Mouse (Mus musculus): ENCODE results near the gene Was. TPM values are rescaled to one million over a fixed set of nuclear protein-coding genes. Genes with fewer than 3 reads are reported as not detected.
"Not testable (repeated sequence)": the region's sequence is repeated elsewhere in the genome, so short reads cannot be mapped to it uniquely, and the experiment has no call there.

Was gene
- total RNA-seq (2017) = 129 to 156 TPM (median 134 TPM) in 3 replicates

GRCm38 (mm10) chrX:8090346-8090953 is at the start of gene Was:
Was (minus strand) TSS chrX:8090498.
- peak; percentile 96 for ATAC-seq (replicated peaks; ENCODE audit: insufficient number of reproducible peaks, low FRiP score, low TSS enrichment, poor library complexity, severe bottlenecking)

- no peak for ATAC-seq (replicated peaks; ENCODE audit: insufficient number of reproducible peaks, low FRiP score, low TSS enrichment, poor library complexity, severe bottlenecking)
These were observed 49.2 kb upstream of the Was start for GRCm38 (mm10) chrX:8139480-8139879.

- ATAC-seq (replicated peaks; ENCODE audit: insufficient number of reproducible peaks, low FRiP score, low TSS enrichment, poor library complexity, severe bottlenecking) = no peak
These were observed 45.6 kb upstream of the Was start for GRCm38 (mm10) chrX:8135886-8136285.

GRCm38 (mm10) chrX:8132017-8132976 is 42.0 kb upstream of the Was start, which contains the start of gene Wdr13:
Wdr13 (minus strand) TSS chrX:8132892.
- ATAC-seq (replicated peaks; ENCODE audit: insufficient number of reproducible peaks, low FRiP score, low TSS enrichment, poor library complexity, severe bottlenecking) = peak; percentile 93

GRCm38 (mm10) chrX:8131393-8131792 is 41.1 kb upstream of the Was start:
- no peak for ATAC-seq (replicated peaks; ENCODE audit: insufficient number of reproducible peaks, low FRiP score, low TSS enrichment, poor library complexity, severe bottlenecking)

GRCm38 (mm10) chrX:8125235-8125634 is 34.9 kb upstream of the Was start:
- ATAC-seq (replicated peaks; ENCODE audit: insufficient number of reproducible peaks, low FRiP score, low TSS enrichment, poor library complexity, severe bottlenecking) = 0 out of 2 replicates have a peak, but pooled peaks have one; percentile 31

GRCm38 (mm10) chrX:8123821-8124470 is 33.6 kb upstream of the Was start:
- ATAC-seq (replicated peaks; ENCODE audit: insufficient number of reproducible peaks, low FRiP score, low TSS enrichment, poor library complexity, severe bottlenecking) = no peak

- ATAC-seq (replicated peaks; ENCODE audit: insufficient number of reproducible peaks, low FRiP score, low TSS enrichment, poor library complexity, severe bottlenecking) = no peak
These were observed 27.0 kb upstream of the Was start for GRCm38 (mm10) chrX:8117264-8117663.

- no peak for ATAC-seq (replicated peaks; ENCODE audit: insufficient number of reproducible peaks, low FRiP score, low TSS enrichment, poor library complexity, severe bottlenecking)
These were observed 25.0 kb upstream of the Was start for GRCm38 (mm10) chrX:8115275-8115674.

GRCm38 (mm10) chrX:8105019-8105418 is 14.7 kb upstream of the Was start:
- ATAC-seq (replicated peaks; ENCODE audit: insufficient number of reproducible peaks, low FRiP score, low TSS enrichment, poor library complexity, severe bottlenecking) = no peak

- ATAC-seq (replicated peaks; ENCODE audit: insufficient number of reproducible peaks, low FRiP score, low TSS enrichment, poor library complexity, severe bottlenecking) = no peak
These were observed 11.9 kb upstream of the Was start for GRCm38 (mm10) chrX:8102213-8102668.

- ATAC-seq (replicated peaks; ENCODE audit: insufficient number of reproducible peaks, low FRiP score, low TSS enrichment, poor library complexity, severe bottlenecking) = no peak
These were observed 10.7 kb upstream of the Was start for GRCm38 (mm10) chrX:8101017-8101416.

GRCm38 (mm10) chrX:8099435-8099834 is 9.1 kb upstream of the Was start:
- ATAC-seq (replicated peaks; ENCODE audit: insufficient number of reproducible peaks, low FRiP score, low TSS enrichment, poor library complexity, severe bottlenecking) = no peak

- ATAC-seq (replicated peaks; ENCODE audit: insufficient number of reproducible peaks, low FRiP score, low TSS enrichment, poor library complexity, severe bottlenecking) = peak; percentile 99
These were observed 6.5 kb upstream of the Was start for GRCm38 (mm10) chrX:8096787-8097242.

- ATAC-seq (replicated peaks; ENCODE audit: insufficient number of reproducible peaks, low FRiP score, low TSS enrichment, poor library complexity, severe bottlenecking) = peak; percentile 81
These were observed 5.9 kb upstream of the Was start for GRCm38 (mm10) chrX:8096068-8096786.

- ATAC-seq (replicated peaks; ENCODE audit: insufficient number of reproducible peaks, low FRiP score, low TSS enrichment, poor library complexity, severe bottlenecking) = no peak
These were observed 5.2 kb upstream of the Was start for GRCm38 (mm10) chrX:8095546-8095945.

- not testable (repeated sequence) for ATAC-seq (replicated peaks; ENCODE audit: insufficient number of reproducible peaks, low FRiP score, low TSS enrichment, poor library complexity, severe bottlenecking)
These were observed 653 bp upstream of the Was start for GRCm38 (mm10) chrX:8090954-8091347.

- no peak for ATAC-seq (replicated peaks; ENCODE audit: insufficient number of reproducible peaks, low FRiP score, low TSS enrichment, poor library complexity, severe bottlenecking)
These were observed 552 bp downstream of the Was start for GRCm38 (mm10) chrX:8089746-8090145.

GRCm38 (mm10) chrX:8085611-8086010 is 4.7 kb downstream of the Was start:
- ATAC-seq (replicated peaks; ENCODE audit: insufficient number of reproducible peaks, low FRiP score, low TSS enrichment, poor library complexity, severe bottlenecking) = no peak

Data from monocyte, adult 5-6 weeks (primary cell).